Mouse (Mus musculus) gastrocnemius, adult 2 months (tissue): ENCODE results near the gene Zfp292. TPM values are rescaled to one million over a fixed set of nuclear protein-coding genes. Genes with fewer than 3 reads are reported as not detected.
"Not testable (repeated sequence)": the region's sequence is repeated elsewhere in the genome, so short reads cannot be mapped to it uniquely, and the experiment has no call there.

ENCODE experiments used
- DNase-seq: peaks from one replicate; pipeline ENCODE4 v3.0.0; 2022
- H3K27ac ChIP-seq: fragments of 200-600 bp; 2 replicates; pipeline ENCODE4 v1.8.1; 2022; ENCODE audit warnings: mild to moderate bottlenecking
- H3K4me3 ChIP-seq: fragments of 200-600 bp; 2 replicates; pipeline ENCODE4 v1.8.1; 2022; ENCODE audit warnings: mild to moderate bottlenecking, moderate library complexity
- CTCF ChIP-seq: fragments of 200-600 bp; IDR thresholded peaks from 2 replicates; pipeline ENCODE4 v1.8.1; 2022; ENCODE audit warnings: antibody characterized with exemption, mild to moderate bottlenecking, moderate library complexity
- intact Hi-C: fragments of 180-260 bp; cut with DNase I; formaldehyde crosslinking; loops from one replicate; pipeline ENCODE4 v1.15.1; 2025
- long read RNA-seq, 2 experiments: library from polyadenylated mRNA; stranded (forward); transcript quantifications; one replicate each; pipeline ENCODE4 v2.0.0; 2021
- total RNA-seq, 2 experiments: library from RNA; stranded (reverse); gene quantifications; 2 replicates each; pipeline ENCODE4 v1.2.3; 2021

The Zfp292 gene
- total RNA-seq, result 10 to 100 TPM in 1 of 2 experiments, 1 to 10 TPM in 1; 9.2 to 11.0 TPM
- long read RNA-seq, experiment 1, partial matches to known transcripts, result 0 of 1 reads
- long read RNA-seq, experiment 1, other reads (novel, unspliced or antisense), result 1 of 1 reads
- long read RNA-seq, experiment 2, partial matches to known transcripts, result 0 of 1 reads
- long read RNA-seq, experiment 2, other reads (novel, unspliced or antisense), result 1 of 1 reads

- Histone ChIP-seq H3K4me3 (peak within 1 kb of the TSS; percentile 95), H3K27ac (peak within 1 kb of the TSS; percentile 96)
- intact Hi-C loops, result loop anchor here (1.0 to 5.0 kb wide), 2 partner anchors 106 to 196 kb away; partner anchors contain the start of genes Slc35a1 and Smim8
- TF ChIP-seq CTCF, result no peak
- DNase-seq, result peak; percentile 95
Measured at GRCm38 (mm10) chr4:34882818-34883217, at the start of gene Zfp292. Gene Zfp292, minus strand, starts transcription at chr4:34882960.

GRCm38 (mm10) chr4:34928386-34928785, 45.6 kb upstream of the Zfp292 start:
- DNase-seq, H3K27ac ChIP-seq, intact Hi-C loops, H3K4me3 ChIP-seq: not testable (repeated sequence)

GRCm38 (mm10) chr4:34922177-34922870, 39.6 kb upstream of the Zfp292 start:
- TF ChIP-seq CTCF, result peak; percentile 79

GRCm38 (mm10) chr4:34917400-34917799, 34.6 kb upstream of the Zfp292 start:
- intact Hi-C loops, result no loop called here
- no peak for DNase-seq
- TF ChIP-seq CTCF, result no peak
- Histone ChIP-seq H3K4me3 (no peak overlapping the region), H3K27ac (no peak overlapping the region)

More at GRCm38 (mm10) chr4:34922177-34922870, 39.6 kb upstream of the Zfp292 start:
- Histone ChIP-seq H3K4me3 (no peak overlapping the region), H3K27ac (no peak overlapping the region)
- intact Hi-C loops, result loop anchor here (5.0 kb wide), 3 partner anchors 145 to 235 kb away; partner anchors contain the start of genes Slc35a1 and Smim8
- DNase-seq, result peak; percentile 29

- Histone ChIP-seq H3K4me3 (no peak overlapping the region), H3K27ac (no peak overlapping the region)
- no peak for DNase-seq
- intact Hi-C loops, result no loop called here
- no peak for TF ChIP-seq CTCF
Measured at GRCm38 (mm10) chr4:34912171-34912570, 29.4 kb upstream of the Zfp292 start.

- DNase-seq, result no peak
- intact Hi-C loops, result no loop called here
- Histone ChIP-seq H3K4me3 (no peak overlapping the region), H3K27ac (no peak overlapping the region)
- no peak for TF ChIP-seq CTCF
Measured at GRCm38 (mm10) chr4:34911401-34911800, 28.6 kb upstream of the Zfp292 start.

GRCm38 (mm10) chr4:34908127-34908526, 25.4 kb upstream of the Zfp292 start:
- no peak for DNase-seq
- no peak overlapping the region for H3K27ac ChIP-seq
- TF ChIP-seq CTCF, result no peak
- intact Hi-C loops, result no loop called here
- no peak overlapping the region for H3K4me3 ChIP-seq

- H3K4me3 ChIP-seq, result no peak overlapping the region
- intact Hi-C loops, result no loop called here
- DNase-seq, result no peak
- TF ChIP-seq CTCF, result no peak
- H3K27ac ChIP-seq, result no peak overlapping the region
Measured at GRCm38 (mm10) chr4:34907026-34907425, 24.3 kb upstream of the Zfp292 start.

- Histone ChIP-seq H3K27ac (no peak overlapping the region), H3K4me3 (no peak overlapping the region)
- TF ChIP-seq CTCF, result no peak
- DNase-seq, result no peak
- intact Hi-C loops, result no loop called here
Measured at GRCm38 (mm10) chr4:34906151-34906550, 23.4 kb upstream of the Zfp292 start.

GRCm38 (mm10) chr4:34905396-34905795, 22.6 kb upstream of the Zfp292 start:
- Histone ChIP-seq H3K27ac (no peak overlapping the region), H3K4me3 (no peak overlapping the region)
- intact Hi-C loops, result no loop called here
- TF ChIP-seq CTCF, result peak; percentile 48
- DNase-seq, result no peak

- H3K4me3 ChIP-seq, DNase-seq, H3K27ac ChIP-seq, intact Hi-C loops: not testable (repeated sequence)
Measured at GRCm38 (mm10) chr4:34901582-34901981, 18.8 kb upstream of the Zfp292 start.

- DNase-seq, result no peak
- no peak overlapping the region for H3K27ac ChIP-seq
- no peak for TF ChIP-seq CTCF
- no peak overlapping the region for H3K4me3 ChIP-seq
- intact Hi-C loops, result no loop called here
Measured at GRCm38 (mm10) chr4:34901166-34901565, 18.4 kb upstream of the Zfp292 start.

- no peak for DNase-seq
- no peak for TF ChIP-seq CTCF
- Histone ChIP-seq H3K4me3 (no peak overlapping the region), H3K27ac (no peak overlapping the region)
- intact Hi-C loops, result no loop called here
Measured at GRCm38 (mm10) chr4:34900155-34900554, 17.4 kb upstream of the Zfp292 start.
